Mouse (Mus musculus): ENCODE data around the gene Pink1. TPM values are rescaled to one million over a fixed set of nuclear protein-coding genes. Genes with fewer than 3 reads are reported as not detected.

Gene Pink1
- polyA plus RNA-seq, 1 experiment from 2014 or later = 17.8 TPM

- Histone ChIP-seq H3K9me3 (ENCODE audit: control insufficient read depth, low read length) (no peaks in the 10 kb centered on the region), H3K27ac (replicated peaks; ENCODE audit: low read depth, low read length) (no peak overlapping the region), H3K4me1 (ENCODE audit: control insufficient read depth, insufficient read depth, low read length) (no peaks in the 10 kb centered on the region), H3K9ac (ENCODE audit: low read length) (no peak overlapping the region), H3K27me3 (ENCODE audit: control insufficient read depth, insufficient read depth, low read length) (no peaks in the 10 kb centered on the region), H3K4me3 (ENCODE audit: low read depth, low read length) (no peak overlapping the region), H3K36me3 (ENCODE audit: control insufficient read depth, insufficient read depth, low read length) (no peaks in the 10 kb centered on the region), H3K4me2 (ENCODE audit: low read depth, severe bottlenecking) (no peak overlapping the region)
- no peak for ATAC-seq (ENCODE audit: insufficient number of reproducible peaks, low FRiP score, low TSS enrichment, low read depth)
- WGBS = 8% methylated on average over 11 of the region's 11 CpGs
- DNase-seq (ENCODE audit: low spot score) = peak; percentile 29
Measured at GRCm38 (mm10) chr4:138361370-138361821, 35.3 kb upstream of the Pink1 start.

DNA sequence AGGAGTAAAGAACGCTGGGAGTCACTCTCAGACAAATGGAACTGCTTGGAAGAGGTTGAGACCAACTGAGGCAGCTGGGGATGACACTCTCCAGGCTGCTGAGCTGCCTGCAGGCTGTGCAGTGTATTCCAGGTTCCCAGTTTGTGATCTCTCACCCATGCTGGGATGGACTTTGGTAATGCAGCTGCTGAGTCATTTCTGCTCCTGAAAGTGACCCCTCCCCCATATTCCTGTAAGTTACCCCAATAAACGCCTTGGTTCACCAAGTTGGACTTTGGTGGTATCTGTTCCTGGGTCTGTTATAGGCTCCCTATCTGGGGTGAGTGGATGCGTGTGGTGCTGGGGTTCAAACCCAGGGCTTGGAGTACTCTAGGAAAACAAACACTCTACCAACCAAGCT, 32.1 kb upstream of the Pink1 start:
- no peaks in the 10 kb centered on the region for H3K9me3 ChIP-seq (ENCODE audit: control insufficient read depth, low read length)
- 86% methylated on average over 3 of the region's 3 CpGs for WGBS
- no peak overlapping the region for H3K9ac ChIP-seq (ENCODE audit: low read length)
- H3K4me1 ChIP-seq (ENCODE audit: control insufficient read depth, insufficient read depth, low read length) = no peaks in the 10 kb centered on the region
- no peaks in the 10 kb centered on the region for H3K36me3 ChIP-seq (ENCODE audit: control insufficient read depth, insufficient read depth, low read length)
- H3K27ac ChIP-seq (replicated peaks; ENCODE audit: low read depth, low read length) = no peak overlapping the region
- no peak for ATAC-seq (ENCODE audit: insufficient number of reproducible peaks, low FRiP score, low TSS enrichment, low read depth)
- no peak overlapping the region for H3K4me3 ChIP-seq (ENCODE audit: low read depth, low read length)
- no peaks in the 10 kb centered on the region for H3K27me3 ChIP-seq (ENCODE audit: control insufficient read depth, insufficient read depth, low read length)
- H3K4me2 ChIP-seq (ENCODE audit: low read depth, severe bottlenecking) = no peak overlapping the region
- DNase-seq (ENCODE audit: low spot score) = no peak

DNA sequence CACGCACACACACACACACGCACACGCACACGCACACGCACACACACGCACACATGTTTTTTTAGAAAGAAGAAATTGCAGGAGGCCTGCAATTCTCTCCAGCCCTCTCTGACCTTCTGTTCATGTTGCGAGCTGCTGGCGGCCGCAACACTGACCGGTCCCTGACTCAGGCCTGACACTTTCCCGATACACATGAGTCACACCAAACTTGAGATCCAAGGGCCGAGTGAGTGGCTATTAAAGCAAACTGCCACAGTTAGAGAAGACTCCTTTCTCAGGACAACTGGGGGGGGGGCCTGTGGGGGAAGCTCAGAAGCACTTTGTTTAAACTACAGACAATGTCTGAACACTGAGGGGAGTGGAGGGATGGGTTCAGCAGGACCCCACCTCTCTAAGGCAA, 30.4 kb upstream of the Pink1 start:
- WGBS = 89% methylated on average over 12 of the region's 12 CpGs
- DNase-seq (ENCODE audit: low spot score) = no peak

DNA sequence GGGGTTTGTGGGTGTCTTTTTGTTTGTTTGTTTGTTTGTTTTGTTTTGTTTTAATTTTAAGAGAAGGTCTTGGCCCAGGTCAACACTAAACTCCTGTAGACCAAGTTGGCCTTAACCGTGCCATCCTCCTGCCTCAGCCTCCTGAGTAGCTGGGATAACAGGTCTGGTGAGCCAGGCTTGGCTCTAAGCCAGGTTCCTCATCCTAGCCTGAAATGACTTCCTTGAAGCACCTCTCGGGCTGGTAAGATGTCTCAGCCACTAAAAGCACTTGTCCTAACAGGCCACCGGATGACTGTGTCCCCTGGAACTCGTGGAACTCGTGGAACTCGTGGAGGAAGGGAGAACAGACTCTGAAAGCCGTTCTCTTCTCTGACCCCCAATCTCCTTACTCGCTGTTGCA, 30.0 kb upstream of the Pink1 start:
- H3K4me2 ChIP-seq (ENCODE audit: low read depth, severe bottlenecking) = no peak overlapping the region
- H3K27ac ChIP-seq (replicated peaks; ENCODE audit: low read depth, low read length) = no peak overlapping the region
- H3K9me3 ChIP-seq (ENCODE audit: control insufficient read depth, low read length) = no peaks in the 10 kb centered on the region
- no peak for ATAC-seq (ENCODE audit: insufficient number of reproducible peaks, low FRiP score, low TSS enrichment, low read depth)
- H3K4me1 ChIP-seq (ENCODE audit: control insufficient read depth, insufficient read depth, low read length) = no peaks in the 10 kb centered on the region
- WGBS = 89% methylated on average over 8 of the region's 8 CpGs
- no peaks in the 10 kb centered on the region for H3K27me3 ChIP-seq (ENCODE audit: control insufficient read depth, insufficient read depth, low read length)
- H3K36me3 ChIP-seq (ENCODE audit: control insufficient read depth, insufficient read depth, low read length) = no peaks in the 10 kb centered on the region
- no peak overlapping the region for H3K4me3 ChIP-seq (ENCODE audit: low read depth, low read length)
- DNase-seq (ENCODE audit: low spot score) = no peak
- no peak overlapping the region for H3K9ac ChIP-seq (ENCODE audit: low read length)

More for the DNA sequence above, 30.4 kb upstream of the Pink1 start:
- no peak for ATAC-seq (ENCODE audit: insufficient number of reproducible peaks, low FRiP score, low TSS enrichment, low read depth)
- Histone ChIP-seq H3K27me3 (ENCODE audit: control insufficient read depth, insufficient read depth, low read length) (no peaks in the 10 kb centered on the region), H3K4me1 (ENCODE audit: control insufficient read depth, insufficient read depth, low read length) (no peaks in the 10 kb centered on the region), H3K36me3 (ENCODE audit: control insufficient read depth, insufficient read depth, low read length) (no peaks in the 10 kb centered on the region), H3K9me3 (ENCODE audit: control insufficient read depth, low read length) (no peaks in the 10 kb centered on the region), H3K4me3 (ENCODE audit: low read depth, low read length) (no peak overlapping the region), H3K27ac (replicated peaks; ENCODE audit: low read depth, low read length) (no peak overlapping the region), H3K9ac (ENCODE audit: low read length) (no peak overlapping the region), H3K4me2 (ENCODE audit: low read depth, severe bottlenecking) (no peak overlapping the region)

- H3K27me3 ChIP-seq (ENCODE audit: control insufficient read depth, insufficient read depth, low read length) = no peaks in the 10 kb centered on the region
- WGBS = 90% methylated on average over 2 of the region's 2 CpGs
Measured at GRCm38 (mm10) chr4:138355496-138355895, 29.4 kb upstream of the Pink1 start.

GRCm38 (mm10) chr4:138353438-138354171, 27.5 kb upstream of the Pink1 start:
- H3K4me2 ChIP-seq (ENCODE audit: low read depth, severe bottlenecking) = no peak overlapping the region
- H3K27ac ChIP-seq (replicated peaks; ENCODE audit: low read depth, low read length) = no peak overlapping the region
- ATAC-seq (ENCODE audit: insufficient number of reproducible peaks, low FRiP score, low TSS enrichment, low read depth) = no peak
- no peak for DNase-seq (ENCODE audit: low spot score)
- no peaks in the 10 kb centered on the region for H3K36me3 ChIP-seq (ENCODE audit: control insufficient read depth, insufficient read depth, low read length)
- no peaks in the 10 kb centered on the region for H3K9me3 ChIP-seq (ENCODE audit: control insufficient read depth, low read length)
- whole genome bisulfite sequencing = 84% methylated on average over 10 of the region's 10 CpGs
- no peak overlapping the region for H3K9ac ChIP-seq (ENCODE audit: low read length)
- H3K4me3 ChIP-seq (ENCODE audit: low read depth, low read length) = no peak overlapping the region
- no peaks in the 10 kb centered on the region for H3K27me3 ChIP-seq (ENCODE audit: control insufficient read depth, insufficient read depth, low read length)
- H3K4me1 ChIP-seq (ENCODE audit: control insufficient read depth, insufficient read depth, low read length) = no peaks in the 10 kb centered on the region

More at GRCm38 (mm10) chr4:138355496-138355895, 29.4 kb upstream of the Pink1 start:
- ATAC-seq (ENCODE audit: insufficient number of reproducible peaks, low FRiP score, low TSS enrichment, low read depth) (no peak), DNase-seq (ENCODE audit: low spot score) (no peak)
- no peaks in the 10 kb centered on the region for H3K4me1 ChIP-seq (ENCODE audit: control insufficient read depth, insufficient read depth, low read length)
- H3K4me3 ChIP-seq (ENCODE audit: low read depth, low read length) = no peak overlapping the region
- no peaks in the 10 kb centered on the region for H3K36me3 ChIP-seq (ENCODE audit: control insufficient read depth, insufficient read depth, low read length)
- H3K27ac ChIP-seq (replicated peaks; ENCODE audit: low read depth, low read length) = no peak overlapping the region
- no peak overlapping the region for H3K9ac ChIP-seq (ENCODE audit: low read length)
- H3K9me3 ChIP-seq (ENCODE audit: control insufficient read depth, low read length) = no peaks in the 10 kb centered on the region
- H3K4me2 ChIP-seq (ENCODE audit: low read depth, severe bottlenecking) = no peak overlapping the region

GRCm38 (mm10) chr4:138352692-138353091, 26.6 kb upstream of the Pink1 start:
- 91% methylated on average over 6 of the region's 6 CpGs for WGBS
- DNase-seq (ENCODE audit: low spot score) (no peak), ATAC-seq (ENCODE audit: insufficient number of reproducible peaks, low FRiP score, low TSS enrichment, low read depth) (no peak)
- H3K9me3 ChIP-seq (ENCODE audit: control insufficient read depth, low read length) = no peaks in the 10 kb centered on the region
- no peaks in the 10 kb centered on the region for H3K27me3 ChIP-seq (ENCODE audit: control insufficient read depth, insufficient read depth, low read length)
- H3K4me3 ChIP-seq (ENCODE audit: low read depth, low read length) = no peak overlapping the region
- H3K4me1 ChIP-seq (ENCODE audit: control insufficient read depth, insufficient read depth, low read length) = no peaks in the 10 kb centered on the region
- no peak overlapping the region for H3K9ac ChIP-seq (ENCODE audit: low read length)
- H3K27ac ChIP-seq (replicated peaks; ENCODE audit: low read depth, low read length) = no peak overlapping the region
- H3K4me2 ChIP-seq (ENCODE audit: low read depth, severe bottlenecking) = no peak overlapping the region
- H3K36me3 ChIP-seq (ENCODE audit: control insufficient read depth, insufficient read depth, low read length) = no peaks in the 10 kb centered on the region

DNA sequence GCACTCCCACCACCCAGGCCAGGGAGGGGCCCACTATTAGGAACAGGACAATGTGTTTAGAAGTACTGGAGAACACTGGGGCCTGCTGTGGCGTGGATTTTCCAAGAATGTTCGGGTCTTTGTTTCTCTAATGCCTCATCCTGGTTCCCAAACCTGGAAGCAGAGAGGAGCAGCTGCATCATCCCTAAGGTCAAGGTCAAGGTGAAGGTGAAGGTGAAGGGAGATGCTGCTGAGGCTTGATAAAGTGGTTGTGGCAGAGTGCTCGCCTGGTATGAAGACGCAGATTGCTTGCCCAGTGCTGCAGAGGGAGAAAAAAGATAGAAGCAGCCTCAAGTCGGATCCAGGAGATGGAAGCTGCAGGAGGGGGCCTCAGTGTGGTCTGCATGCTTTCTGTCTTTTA, 25.7 kb upstream of the Pink1 start:
- ATAC-seq (ENCODE audit: insufficient number of reproducible peaks, low FRiP score, low TSS enrichment, low read depth) (no peak), DNase-seq (ENCODE audit: low spot score) (no peak)
- Histone ChIP-seq H3K36me3 (ENCODE audit: control insufficient read depth, insufficient read depth, low read length) (no peaks in the 10 kb centered on the region), H3K9me3 (ENCODE audit: control insufficient read depth, low read length) (no peaks in the 10 kb centered on the region), H3K27ac (replicated peaks; ENCODE audit: low read depth, low read length) (no peak overlapping the region), H3K4me1 (ENCODE audit: control insufficient read depth, insufficient read depth, low read length) (no peaks in the 10 kb centered on the region), H3K9ac (ENCODE audit: low read length) (no peak overlapping the region), H3K27me3 (ENCODE audit: control insufficient read depth, insufficient read depth, low read length) (no peaks in the 10 kb centered on the region), H3K4me3 (ENCODE audit: low read depth, low read length) (no peak overlapping the region), H3K4me2 (ENCODE audit: low read depth, severe bottlenecking) (no peak overlapping the region)
- WGBS = 85% methylated on average over 5 of the region's 5 CpGs

DNA sequence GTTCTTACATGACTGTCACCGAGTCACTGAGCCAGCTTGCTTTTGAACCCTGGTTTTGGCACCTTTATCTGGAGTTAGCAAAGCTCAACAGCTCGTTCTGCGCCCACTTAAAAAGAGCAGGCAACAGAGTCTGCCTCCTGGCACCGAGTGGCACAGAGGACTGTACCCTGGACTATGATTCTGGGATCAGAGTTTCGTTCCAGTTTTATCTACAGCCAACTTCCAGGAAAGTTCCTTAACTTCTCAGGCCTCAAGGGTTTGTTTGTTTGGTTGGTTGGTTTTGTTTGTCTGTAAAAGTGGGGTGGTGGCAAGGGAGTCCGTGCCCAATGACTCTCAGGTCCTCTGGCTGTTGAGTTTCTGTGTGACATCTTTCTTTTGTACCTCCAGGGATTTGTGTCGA, 22.6 kb upstream of the Pink1 start:
- no peaks in the 10 kb centered on the region for H3K27me3 ChIP-seq (ENCODE audit: control insufficient read depth, insufficient read depth, low read length)
- no peak overlapping the region for H3K27ac ChIP-seq (replicated peaks; ENCODE audit: low read depth, low read length)
- no peak overlapping the region for H3K4me3 ChIP-seq (ENCODE audit: low read depth, low read length)
- ATAC-seq (ENCODE audit: insufficient number of reproducible peaks, low FRiP score, low TSS enrichment, low read depth) (no peak), DNase-seq (ENCODE audit: low spot score) (no peak)
- 79% methylated on average over 7 of the region's 7 CpGs for WGBS
- H3K9ac ChIP-seq (ENCODE audit: low read length) = no peak overlapping the region
- no peaks in the 10 kb centered on the region for H3K9me3 ChIP-seq (ENCODE audit: control insufficient read depth, low read length)
- H3K4me2 ChIP-seq (ENCODE audit: low read depth, severe bottlenecking) = no peak overlapping the region
- no peaks in the 10 kb centered on the region for H3K4me1 ChIP-seq (ENCODE audit: control insufficient read depth, insufficient read depth, low read length)
- H3K36me3 ChIP-seq (ENCODE audit: control insufficient read depth, insufficient read depth, low read length) = no peaks in the 10 kb centered on the region

Data from limb, embryonic 11.5 days (tissue).